Mouse (Mus musculus): ENCODE measurements around the gene Pdia2. TPM values are rescaled to one million over a fixed set of nuclear protein-coding genes. Genes with fewer than 3 reads are reported as not detected.

The Pdia2 gene
- polyA plus RNA-seq, 1 experiment from 2014 or later, result 0.38 TPM

DNA sequence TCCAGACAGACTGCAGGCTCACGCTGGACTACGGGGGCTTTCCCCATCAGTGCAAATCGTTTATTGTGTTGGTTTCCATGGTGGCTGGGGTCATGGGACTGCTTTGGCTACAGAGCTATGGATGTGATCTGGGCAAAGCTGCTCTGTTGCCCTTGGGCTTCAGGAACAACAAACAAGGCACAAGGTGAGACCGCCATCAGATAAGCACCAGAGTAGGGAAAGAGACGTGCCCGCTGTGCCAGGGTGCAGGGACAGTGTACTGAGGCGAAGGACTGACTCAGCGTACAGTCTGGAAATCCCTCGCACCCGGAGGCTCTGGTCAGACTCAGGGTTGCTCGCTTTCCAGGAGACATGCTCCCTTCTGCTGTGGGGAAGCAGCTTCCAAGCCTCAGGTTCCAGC is 13.8 kb upstream of the Pdia2 start:
- WGBS, result 77% methylated on average over 11 of the region's 11 CpGs
- H3K9ac ChIP-seq (ENCODE audit: low read length), result no peak overlapping the region
- ATAC-seq (ENCODE audit: insufficient number of reproducible peaks, insufficient read depth, low FRiP score, low read depth), result no peak
- H3K27me3 ChIP-seq (ENCODE audit: control insufficient read depth, insufficient read depth, low read length), result no peaks in the 10 kb centered on the region
- no peaks in the 10 kb centered on the region for H3K9me3 ChIP-seq (ENCODE audit: control insufficient read depth, low read length)
- H3K4me1 ChIP-seq (ENCODE audit: control insufficient read depth in 2 of 2, insufficient read depth in 2 of 2, low read length in 2 of 2), result no peaks in the 10 kb centered on the region
- H3K27ac ChIP-seq (replicated peaks in 1 of 2; ENCODE audit: control insufficient read depth in 1 of 2, insufficient read depth in 1 of 2, low read depth in 2 of 2, low read length in 2 of 2), result no peak overlapping the region
- H3K4me3 ChIP-seq (ENCODE audit: control insufficient read depth in 1 of 2, insufficient read depth in 1 of 2, low read depth in 1 of 2, low read length in 2 of 2), result no peak overlapping the region
- peaks cover 18% of the 10 kb centered on the region for H3K36me3 ChIP-seq (ENCODE audit: control insufficient read depth, insufficient read depth, low read length)
- no peak overlapping the region for H3K4me2 ChIP-seq (ENCODE audit: low read length)

DNA sequence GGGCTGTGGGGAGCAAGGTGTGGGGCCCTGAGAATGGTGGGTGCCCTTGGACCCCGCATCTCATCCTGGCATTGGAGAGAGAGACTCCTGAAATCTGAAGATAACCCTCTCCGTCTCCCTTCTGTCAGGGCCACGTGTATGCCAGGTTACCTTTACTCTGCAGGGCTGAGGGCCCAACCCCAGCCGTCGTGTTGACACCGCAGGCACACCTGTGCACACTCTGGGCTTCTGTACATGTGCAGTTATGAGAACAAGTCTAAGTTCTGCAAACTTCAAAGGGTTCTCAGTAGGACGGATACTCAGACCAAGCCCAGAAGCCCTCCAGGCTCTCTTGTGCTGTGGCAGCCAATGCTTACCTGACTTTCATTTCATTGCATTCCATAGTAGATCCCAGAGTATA is 13.4 kb upstream of the Pdia2 start:
- H3K4me3 ChIP-seq (ENCODE audit: control insufficient read depth in 1 of 2, insufficient read depth in 1 of 2, low read depth in 1 of 2, low read length in 2 of 2), result no peak overlapping the region
- 86% methylated on average over 7 of the region's 7 CpGs for WGBS
- H3K4me2 ChIP-seq (ENCODE audit: low read length), result no peak overlapping the region
- ATAC-seq (ENCODE audit: insufficient number of reproducible peaks, insufficient read depth, low FRiP score, low read depth), result no peak
- no peak overlapping the region for H3K27ac ChIP-seq (replicated peaks in 1 of 2; ENCODE audit: control insufficient read depth in 1 of 2, insufficient read depth in 1 of 2, low read depth in 2 of 2, low read length in 2 of 2)
- no peak overlapping the region for H3K9ac ChIP-seq (ENCODE audit: low read length)
- no peaks in the 10 kb centered on the region for H3K4me1 ChIP-seq (ENCODE audit: control insufficient read depth in 2 of 2, insufficient read depth in 2 of 2, low read length in 2 of 2)
- H3K36me3 ChIP-seq (ENCODE audit: control insufficient read depth, insufficient read depth, low read length), result peaks cover 18% of the 10 kb centered on the region
- no peaks in the 10 kb centered on the region for H3K9me3 ChIP-seq (ENCODE audit: control insufficient read depth, low read length)
- no peaks in the 10 kb centered on the region for H3K27me3 ChIP-seq (ENCODE audit: control insufficient read depth, insufficient read depth, low read length)

DNA sequence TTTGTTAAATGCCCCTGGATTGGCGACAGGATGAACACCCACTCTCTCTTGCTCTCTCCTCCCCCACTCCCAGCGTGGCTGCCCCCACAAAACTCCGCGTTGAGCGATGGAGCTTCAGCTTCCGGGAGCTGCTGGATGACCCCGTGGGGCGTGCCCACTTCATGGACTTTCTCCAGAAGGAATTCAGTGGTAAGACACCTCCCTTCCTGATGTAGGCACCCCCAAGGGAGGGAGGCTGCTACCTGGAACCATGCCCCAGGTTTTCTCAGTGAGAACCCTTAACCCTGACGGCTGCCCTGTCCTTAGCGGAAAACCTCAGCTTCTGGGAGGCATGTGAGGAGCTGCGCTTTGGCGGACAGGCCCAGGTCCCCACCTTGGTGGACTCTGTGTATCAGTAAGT is 8.8 kb upstream of the Pdia2 start, which contains the start of gene Arhgdig:
TSS of gene Arhgdig (minus strand) at position 101 of the 400 bp plus-strand sequence.
- Histone ChIP-seq H3K9ac (ENCODE audit: low read length) (no peak within 1 kb of the TSS), H3K4me1 (ENCODE audit: control insufficient read depth in 2 of 2, insufficient read depth in 2 of 2, low read length in 2 of 2) (peaks cover 0 to 6% of the 10 kb centered on the region in 2 experiments; a peak in 2 of 4 replicates), H3K4me3 (ENCODE audit: control insufficient read depth in 1 of 2, insufficient read depth in 1 of 2, low read depth in 1 of 2, low read length in 2 of 2) (no peak within 1 kb of the TSS), H3K9me3 (ENCODE audit: control insufficient read depth, low read length) (no peaks in the 10 kb centered on the region), H3K27ac (replicated peaks in 1 of 2; ENCODE audit: control insufficient read depth in 1 of 2, insufficient read depth in 1 of 2, low read depth in 2 of 2, low read length in 2 of 2) (no peak within 1 kb of the TSS), H3K36me3 (ENCODE audit: control insufficient read depth, insufficient read depth, low read length) (no peaks in the 10 kb centered on the region), H3K27me3 (ENCODE audit: control insufficient read depth, insufficient read depth, low read length) (peaks cover 22% of the 10 kb centered on the region), H3K4me2 (ENCODE audit: low read length) (no peak within 1 kb of the TSS)
- ATAC-seq (ENCODE audit: insufficient number of reproducible peaks, insufficient read depth, low FRiP score, low read depth), result no peak
- WGBS, result 84% methylated on average over 12 of the region's 12 CpGs

DNA sequence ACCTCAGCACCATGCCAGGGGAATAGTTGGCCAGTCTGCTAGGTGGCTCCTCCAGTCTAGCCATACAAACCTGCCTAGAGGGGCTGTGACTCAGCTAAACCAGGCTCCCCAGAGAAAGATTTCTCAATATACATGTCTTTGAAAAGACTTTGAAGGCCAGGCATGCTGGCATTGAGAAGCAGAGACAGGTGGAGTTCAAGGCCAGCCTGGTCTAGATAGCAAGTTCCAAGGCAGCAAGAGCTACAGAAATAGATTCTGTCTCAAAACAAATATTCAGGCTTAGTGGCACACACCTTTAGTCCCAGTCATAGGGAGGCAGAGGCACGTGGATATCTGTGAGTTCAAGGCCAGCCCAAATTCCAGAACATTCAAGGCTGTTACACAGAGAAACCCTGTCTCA is 7.5 kb upstream of the Pdia2 start:
- H3K27me3 ChIP-seq (ENCODE audit: control insufficient read depth, insufficient read depth, low read length), result peaks cover 35% of the 10 kb centered on the region
- no peak overlapping the region for H3K27ac ChIP-seq (replicated peaks in 1 of 2; ENCODE audit: control insufficient read depth in 1 of 2, insufficient read depth in 1 of 2, low read depth in 2 of 2, low read length in 2 of 2)
- H3K4me2 ChIP-seq (ENCODE audit: low read length), result no peak overlapping the region
- WGBS, result 39% methylated on average over 1 of the region's 1 CpGs
- no peaks in the 10 kb centered on the region for H3K36me3 ChIP-seq (ENCODE audit: control insufficient read depth, insufficient read depth, low read length)
- peaks cover 0 to 8% of the 10 kb centered on the region in 2 experiments; a peak in 2 of 4 replicates for H3K4me1 ChIP-seq (ENCODE audit: control insufficient read depth in 2 of 2, insufficient read depth in 2 of 2, low read length in 2 of 2)
- no peak overlapping the region for H3K4me3 ChIP-seq (ENCODE audit: control insufficient read depth in 1 of 2, insufficient read depth in 1 of 2, low read depth in 1 of 2, low read length in 2 of 2)
- no peak for ATAC-seq (ENCODE audit: insufficient number of reproducible peaks, insufficient read depth, low FRiP score, low read depth)
- H3K9me3 ChIP-seq (ENCODE audit: control insufficient read depth, low read length), result no peaks in the 10 kb centered on the region
- no peak overlapping the region for H3K9ac ChIP-seq (ENCODE audit: low read length)

DNA sequence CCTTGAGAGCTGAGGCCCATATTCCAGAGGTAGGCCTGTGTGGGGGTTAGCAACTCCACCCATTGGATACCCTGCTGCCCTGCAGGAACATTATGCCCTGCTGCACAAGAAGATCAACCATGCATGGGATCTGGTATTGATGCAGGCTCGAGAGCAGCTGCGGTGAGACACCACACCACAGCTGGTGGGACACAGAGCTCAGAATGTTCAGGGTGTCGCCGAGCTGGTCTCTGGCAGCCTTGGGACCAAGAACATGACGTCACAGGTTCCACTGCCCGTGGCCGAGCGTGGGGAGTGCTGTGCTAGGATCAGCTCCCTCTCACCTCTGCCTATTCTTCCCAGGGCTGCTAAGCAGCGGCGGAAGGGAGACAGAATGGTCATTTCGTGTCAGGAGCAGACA is 5.9 kb upstream of the Pdia2 start:
- H3K4me2 ChIP-seq (ENCODE audit: low read length), result no peak overlapping the region
- 33% methylated on average over 11 of the region's 11 CpGs for WGBS
- H3K9me3 ChIP-seq (ENCODE audit: control insufficient read depth, low read length), result no peaks in the 10 kb centered on the region
- no peak overlapping the region for H3K4me3 ChIP-seq (ENCODE audit: control insufficient read depth in 1 of 2, insufficient read depth in 1 of 2, low read depth in 1 of 2, low read length in 2 of 2)
- no peak overlapping the region for H3K9ac ChIP-seq (ENCODE audit: low read length)
- H3K4me1 ChIP-seq (ENCODE audit: control insufficient read depth in 2 of 2, insufficient read depth in 2 of 2, low read length in 2 of 2), result peaks cover 0 to 10% of the 10 kb centered on the region in 2 experiments; a peak in 2 of 4 replicates
- ATAC-seq (ENCODE audit: insufficient number of reproducible peaks, insufficient read depth, low FRiP score, low read depth), result no peak
- H3K27ac ChIP-seq (replicated peaks in 1 of 2; ENCODE audit: control insufficient read depth in 1 of 2, insufficient read depth in 1 of 2, low read depth in 2 of 2, low read length in 2 of 2), result no peak overlapping the region
- H3K36me3 ChIP-seq (ENCODE audit: control insufficient read depth, insufficient read depth, low read length), result no peaks in the 10 kb centered on the region
- peaks cover 48% of the 10 kb centered on the region for H3K27me3 ChIP-seq (ENCODE audit: control insufficient read depth, insufficient read depth, low read length)

DNA sequence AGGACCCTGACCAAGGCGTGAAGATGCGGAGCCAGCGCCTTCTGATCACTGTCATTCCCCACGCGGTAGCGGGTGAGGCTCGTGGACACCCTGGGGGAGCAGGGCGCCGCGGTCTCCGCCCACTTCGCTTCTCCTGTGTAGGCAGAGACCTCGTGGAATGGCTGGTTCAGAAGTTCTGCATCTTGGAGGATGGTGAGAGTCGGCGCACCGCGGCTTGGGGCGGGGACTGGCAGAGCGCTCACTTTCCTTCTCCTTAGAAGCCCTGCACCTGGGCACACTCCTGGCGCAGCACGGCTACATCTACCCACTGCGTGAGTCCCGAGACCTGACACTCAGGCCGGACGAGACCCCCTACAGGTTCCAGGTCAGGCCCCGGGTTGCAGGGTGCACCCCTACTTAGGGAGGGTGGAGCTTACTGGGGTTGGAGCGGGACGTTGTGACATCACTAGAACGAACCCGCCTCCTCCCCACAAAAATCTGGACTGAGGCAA is 4.5 kb upstream of the Pdia2 start:
- H3K36me3 ChIP-seq (ENCODE audit: control insufficient read depth, insufficient read depth, low read length), result no peaks in the 10 kb centered on the region
- peak overlapping the region; percentile 97 for H3K4me2 ChIP-seq (ENCODE audit: low read length)
- peaks cover 0 to 10% of the 10 kb centered on the region in 2 experiments; a peak in 2 of 4 replicates for H3K4me1 ChIP-seq (ENCODE audit: control insufficient read depth in 2 of 2, insufficient read depth in 2 of 2, low read length in 2 of 2)
- H3K4me3 ChIP-seq (ENCODE audit: control insufficient read depth in 1 of 2, insufficient read depth in 1 of 2, low read depth in 1 of 2, low read length in 2 of 2), result peak overlapping the region; percentile 53 to 59
- no peak overlapping the region for H3K27ac ChIP-seq (replicated peaks in 1 of 2; ENCODE audit: control insufficient read depth in 1 of 2, insufficient read depth in 1 of 2, low read depth in 2 of 2, low read length in 2 of 2)
- 1% methylated on average over 29 of the region's 30 CpGs for WGBS
- H3K9ac ChIP-seq (ENCODE audit: low read length), result peak overlapping the region; percentile 57
- peaks cover 56% of the 10 kb centered on the region for H3K27me3 ChIP-seq (ENCODE audit: control insufficient read depth, insufficient read depth, low read length)
- no peak for ATAC-seq (ENCODE audit: insufficient number of reproducible peaks, insufficient read depth, low FRiP score, low read depth)
- no peaks in the 10 kb centered on the region for H3K9me3 ChIP-seq (ENCODE audit: control insufficient read depth, low read length)

DNA sequence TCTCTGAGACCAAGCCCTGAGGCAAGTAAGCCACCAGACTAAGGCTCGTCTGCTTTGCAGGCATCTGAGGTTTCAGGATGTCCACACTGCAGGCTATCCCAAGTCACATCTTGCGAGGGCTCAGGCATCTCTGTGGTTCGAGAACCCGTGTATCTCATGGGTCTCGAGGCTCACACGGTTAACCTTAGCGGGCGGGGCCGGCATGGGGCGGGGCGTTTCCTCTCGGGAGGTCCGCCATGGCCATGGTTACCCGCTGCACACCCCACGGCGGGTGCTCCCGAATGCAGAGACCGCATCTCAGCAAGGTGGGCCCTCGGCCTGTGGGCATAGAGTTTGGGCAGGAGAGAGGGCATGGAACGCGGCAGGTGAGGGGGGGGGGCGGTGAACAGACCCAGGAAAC is 3.9 kb upstream of the Pdia2 start, which contains the start of gene Rgs11:
TSS of gene Rgs11 (plus strand) at position 215 of the 400 bp plus-strand sequence.
- 2% methylated on average over 22 of the region's 22 CpGs for WGBS
- Histone ChIP-seq H3K9me3 (ENCODE audit: control insufficient read depth, low read length) (no peaks in the 10 kb centered on the region), H3K9ac (ENCODE audit: low read length) (peak within 1 kb of the TSS; percentile 57), H3K4me2 (ENCODE audit: low read length) (peak within 1 kb of the TSS; percentile 97), H3K4me3 (ENCODE audit: control insufficient read depth in 1 of 2, insufficient read depth in 1 of 2, low read depth in 1 of 2, low read length in 2 of 2) (peak within 1 kb of the TSS; percentile 53 to 59), H3K4me1 (ENCODE audit: control insufficient read depth in 2 of 2, insufficient read depth in 2 of 2, low read length in 2 of 2) (peaks cover 0 to 10% of the 10 kb centered on the region in 2 experiments; a peak in 2 of 4 replicates), H3K27ac (replicated peaks in 1 of 2; ENCODE audit: control insufficient read depth in 1 of 2, insufficient read depth in 1 of 2, low read depth in 2 of 2, low read length in 2 of 2) (no peak within 1 kb of the TSS), H3K36me3 (ENCODE audit: control insufficient read depth, insufficient read depth, low read length) (peaks cover 3% of the 10 kb centered on the region; the same call in 1 of the 2 replicates), H3K27me3 (ENCODE audit: control insufficient read depth, insufficient read depth, low read length) (peaks cover 56% of the 10 kb centered on the region)
- ATAC-seq (ENCODE audit: insufficient number of reproducible peaks, insufficient read depth, low FRiP score, low read depth), result no peak

DNA sequence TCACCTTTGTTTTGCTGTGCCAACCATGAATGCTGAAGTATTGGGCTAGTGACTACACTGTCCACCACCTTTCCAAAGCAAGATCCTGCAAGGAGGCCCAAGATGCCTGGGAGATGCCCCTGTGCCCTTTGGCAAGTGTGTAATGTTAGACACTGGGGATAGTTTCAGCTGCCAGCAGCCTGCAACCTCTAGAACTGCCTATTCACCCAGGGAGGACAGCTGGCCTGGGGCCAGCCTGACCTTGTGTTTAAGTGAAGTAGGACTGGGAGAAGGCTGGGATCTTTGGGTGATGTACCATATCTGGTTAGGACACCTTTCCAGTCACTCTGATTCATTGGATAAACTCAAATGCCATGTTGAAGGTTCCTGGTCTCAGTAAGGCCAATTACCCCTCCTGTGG is 3.1 kb upstream of the Pdia2 start:
- Histone ChIP-seq H3K27me3 (ENCODE audit: control insufficient read depth, insufficient read depth, low read length) (peaks cover 56% of the 10 kb centered on the region), H3K27ac (replicated peaks in 1 of 2; ENCODE audit: control insufficient read depth in 1 of 2, insufficient read depth in 1 of 2, low read depth in 2 of 2, low read length in 2 of 2) (no peak overlapping the region), H3K9me3 (ENCODE audit: control insufficient read depth, low read length) (no peaks in the 10 kb centered on the region), H3K4me3 (ENCODE audit: control insufficient read depth in 1 of 2, insufficient read depth in 1 of 2, low read depth in 1 of 2, low read length in 2 of 2) (no peak overlapping the region), H3K9ac (ENCODE audit: low read length) (no peak overlapping the region), H3K4me1 (ENCODE audit: control insufficient read depth in 2 of 2, insufficient read depth in 2 of 2, low read length in 2 of 2) (peaks cover 0 to 10% of the 10 kb centered on the region in 2 experiments; a peak in 2 of 4 replicates), H3K4me2 (ENCODE audit: low read length) (no peak overlapping the region), H3K36me3 (ENCODE audit: control insufficient read depth, insufficient read depth, low read length) (peaks cover 9% of the 10 kb centered on the region)
- ATAC-seq (ENCODE audit: insufficient number of reproducible peaks, insufficient read depth, low FRiP score, low read depth), result no peak

Measured in heart, embryonic 14.5 days (tissue).